Mouse (Mus musculus) 416B (cell line): ENCODE data around the gene Olfr623.

Source experiments
- DNase-seq: peaks from one replicate; pipeline ENCODE4 v3.0.0; 2011; ENCODE audit warnings: low read depth

The Olfr623 gene

GRCm38 (mm10) chr7:103663598-103663997 lies at the start of gene Olfr623:
Gene Olfr623 (minus strand): TSS chr7:103663698.
- no peak for DNase-seq

GRCm38 (mm10) chr7:103712024-103712423 lies 48.5 kb upstream of the Olfr623 start:
- DNase-seq = peak; percentile 46

GRCm38 (mm10) chr7:103699469-103699868 lies 36.0 kb upstream of the Olfr623 start:
- DNase-seq = no peak

GRCm38 (mm10) chr7:103682420-103682819 lies 18.9 kb upstream of the Olfr623 start, which contains the start of gene Olfr625-ps1:
Gene Olfr625-ps1 (plus strand): TSS chr7:103682720.
- no peak for DNase-seq

- DNase-seq = no peak
Observed at GRCm38 (mm10) chr7:103671091-103671490, 7.6 kb upstream of the Olfr623 start, which contains the start of gene Olfr624. Gene Olfr624 (minus strand): TSS chr7:103671191.

- no peak for DNase-seq
Observed at GRCm38 (mm10) chr7:103644070-103644469, 19.4 kb downstream of the Olfr623 start.

- DNase-seq = no peak
Observed at GRCm38 (mm10) chr7:103642602-103643001, 20.9 kb downstream of the Olfr623 start, which contains the start of gene Olfr622. Gene Olfr622 (minus strand): TSS chr7:103642702.

GRCm38 (mm10) chr7:103636795-103637194 lies 26.7 kb downstream of the Olfr623 start:
- no peak for DNase-seq

- DNase-seq = no peak
Observed at GRCm38 (mm10) chr7:103612434-103612833, 51.1 kb downstream of the Olfr623 start, which contains the start of gene Olfr620. Gene Olfr620 (minus strand): TSS chr7:103612534.
